Mouse (Mus musculus): ENCODE results near the gene Def8. TPM values are rescaled to one million over a fixed set of nuclear protein-coding genes. Genes with fewer than 3 reads are reported as not detected.
A peak's percentile ranks its signal among the peaks of the same experiment; 100 is the strongest.
"Not testable (repeated sequence)": the region's sequence is repeated elsewhere in the genome, so short reads cannot be mapped to it uniquely, and the experiment has no call there.

Def8 gene
- total RNA-seq, 1 experiment from 2014 or later = 85.3 TPM

DNA sequence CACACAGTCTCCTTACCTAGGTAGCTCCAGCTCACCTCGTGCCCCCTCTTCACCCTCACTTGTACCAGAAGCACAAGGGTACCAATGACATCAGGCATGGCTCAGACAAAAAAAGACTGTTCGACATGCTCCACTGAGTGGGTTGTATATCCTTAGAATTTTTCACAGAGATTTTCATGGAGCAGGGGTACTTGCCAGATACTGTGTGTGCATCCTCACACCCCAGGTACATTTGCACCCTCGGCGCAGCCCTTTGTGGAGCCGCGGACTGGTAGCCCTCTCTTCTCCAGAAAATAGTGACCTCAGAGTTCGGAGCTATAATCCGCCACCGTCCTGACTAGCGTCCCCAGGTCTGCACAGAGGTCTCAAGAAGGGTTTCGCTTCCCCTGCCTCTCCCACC, 12.5 kb upstream of the Def8 start:
- ATAC-seq (replicated peaks in 1 of 2; ENCODE audit: insufficient read depth in 1 of 2, low FRiP score in 2 of 2, low TSS enrichment in 1 of 2, low read depth in 1 of 2, poor library complexity in 2 of 2, severe bottlenecking in 2 of 2) = no peak

DNA sequence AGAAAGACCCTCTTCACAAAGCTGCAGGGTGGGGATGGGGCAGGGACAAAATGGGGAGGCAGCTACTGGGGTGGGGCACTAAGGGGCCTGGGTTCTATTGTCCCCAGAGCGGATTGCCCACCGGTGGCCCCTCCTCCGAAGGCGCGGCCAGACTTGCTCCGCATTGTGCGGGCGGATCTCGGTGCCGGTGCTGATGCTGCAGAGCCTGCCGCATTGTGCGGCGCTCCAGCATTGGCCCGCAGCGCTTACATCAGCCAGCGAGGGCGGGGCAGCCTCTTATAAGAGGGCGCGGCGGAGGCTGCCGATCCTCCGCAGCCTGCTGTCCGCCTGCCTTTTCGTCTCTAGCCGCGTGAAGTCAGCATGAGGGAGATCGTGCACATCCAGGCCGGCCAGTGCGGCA, 12.1 kb upstream of the Def8 start, which contains the start of gene Tubb3:
Tubb3 (plus strand) TSS at position 179 of the 400 bp plus-strand sequence.
- ATAC-seq (replicated peaks in 1 of 2; ENCODE audit: insufficient read depth in 1 of 2, low FRiP score in 2 of 2, low TSS enrichment in 1 of 2, low read depth in 1 of 2, poor library complexity in 2 of 2, severe bottlenecking in 2 of 2) = no peak

DNA sequence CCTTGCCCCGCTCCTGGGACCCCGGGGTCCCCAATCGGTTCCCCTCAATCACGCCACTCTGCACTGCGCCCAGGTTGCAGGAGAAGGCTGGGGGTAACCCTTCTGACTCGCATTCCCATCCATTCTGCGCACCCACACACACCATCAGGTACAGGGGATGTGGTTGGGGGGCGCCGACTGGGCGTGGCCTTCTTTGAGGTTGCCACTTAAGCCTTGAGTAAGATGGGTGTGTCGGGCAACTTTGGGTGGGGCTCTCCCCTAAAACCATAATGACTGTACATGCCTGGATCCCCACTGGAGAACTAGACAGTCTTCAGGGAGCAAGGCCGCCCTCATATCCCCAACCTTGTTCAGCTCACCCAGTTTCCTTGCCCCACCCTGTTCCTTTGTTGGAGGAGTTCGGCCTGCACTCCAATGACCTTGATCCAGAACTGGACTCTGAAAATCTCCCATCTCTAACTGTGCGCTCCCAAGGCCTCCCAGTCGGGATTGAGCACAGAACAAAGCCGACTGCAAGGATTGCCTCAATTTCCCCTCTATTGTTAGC, 11.5 kb upstream of the Def8 start:
- ATAC-seq (replicated peaks in 1 of 2; ENCODE audit: insufficient read depth in 1 of 2, low FRiP score in 2 of 2, low TSS enrichment in 1 of 2, low read depth in 1 of 2, poor library complexity in 2 of 2, severe bottlenecking in 2 of 2) = no peak

DNA sequence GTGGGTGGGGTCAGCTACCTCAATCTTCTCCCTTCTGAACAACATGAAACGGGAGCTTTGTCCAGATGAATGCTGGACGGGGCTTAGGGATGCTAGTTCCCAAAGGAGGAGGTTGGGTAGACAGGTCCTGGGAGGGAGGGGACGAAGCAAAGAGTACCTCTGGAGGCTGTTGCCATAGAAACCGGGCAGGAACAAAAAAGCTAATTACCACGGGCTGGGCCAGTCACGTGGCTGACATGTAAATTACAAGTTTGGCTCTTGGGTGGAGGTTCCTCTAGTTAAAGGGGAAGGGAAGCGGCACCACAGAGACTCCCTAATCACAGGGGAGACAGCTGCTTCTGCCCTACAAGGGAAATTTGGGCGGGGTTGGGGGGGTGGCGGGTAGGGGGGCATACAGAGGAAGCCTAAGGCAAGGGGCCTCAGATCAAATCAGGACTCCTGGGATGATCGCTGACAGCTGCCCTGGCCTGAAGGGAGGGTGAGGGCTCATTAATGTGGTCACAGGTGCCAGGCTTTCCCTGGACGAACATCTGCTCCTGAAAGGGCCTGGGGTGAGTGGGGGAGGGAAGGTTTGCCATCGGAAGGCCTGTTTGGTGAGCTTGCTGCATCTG, 10.7 kb upstream of the Def8 start:
- 0 out of 4 replicates have a peak, but pooled peaks of 1 of the 2 experiments have one; percentile 26 for ATAC-seq (replicated peaks in 1 of 2; ENCODE audit: insufficient read depth in 1 of 2, low FRiP score in 2 of 2, low TSS enrichment in 1 of 2, low read depth in 1 of 2, poor library complexity in 2 of 2, severe bottlenecking in 2 of 2)

DNA sequence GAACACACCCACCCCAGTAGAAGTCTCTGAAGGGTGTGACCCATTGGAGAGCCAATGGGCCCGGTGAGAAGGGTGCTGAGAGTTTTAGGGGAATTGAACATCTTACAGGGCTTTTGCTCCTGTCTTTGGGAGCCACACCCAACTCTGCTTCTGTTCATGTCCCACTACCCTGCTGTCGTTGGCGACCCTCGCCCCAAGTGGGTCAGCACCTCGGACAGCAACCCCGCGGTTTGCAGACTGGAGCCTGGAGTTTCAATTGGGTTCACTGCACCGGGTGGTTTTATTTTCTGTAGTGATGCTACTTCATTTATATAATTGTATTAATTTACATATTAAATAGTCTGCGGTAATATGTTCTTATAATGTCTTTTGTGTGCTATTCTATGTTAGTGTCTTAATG, 9.1 kb upstream of the Def8 start:
- no peak for ATAC-seq (replicated peaks in 1 of 2; ENCODE audit: insufficient read depth in 1 of 2, low FRiP score in 2 of 2, low TSS enrichment in 1 of 2, low read depth in 1 of 2, poor library complexity in 2 of 2, severe bottlenecking in 2 of 2)

DNA sequence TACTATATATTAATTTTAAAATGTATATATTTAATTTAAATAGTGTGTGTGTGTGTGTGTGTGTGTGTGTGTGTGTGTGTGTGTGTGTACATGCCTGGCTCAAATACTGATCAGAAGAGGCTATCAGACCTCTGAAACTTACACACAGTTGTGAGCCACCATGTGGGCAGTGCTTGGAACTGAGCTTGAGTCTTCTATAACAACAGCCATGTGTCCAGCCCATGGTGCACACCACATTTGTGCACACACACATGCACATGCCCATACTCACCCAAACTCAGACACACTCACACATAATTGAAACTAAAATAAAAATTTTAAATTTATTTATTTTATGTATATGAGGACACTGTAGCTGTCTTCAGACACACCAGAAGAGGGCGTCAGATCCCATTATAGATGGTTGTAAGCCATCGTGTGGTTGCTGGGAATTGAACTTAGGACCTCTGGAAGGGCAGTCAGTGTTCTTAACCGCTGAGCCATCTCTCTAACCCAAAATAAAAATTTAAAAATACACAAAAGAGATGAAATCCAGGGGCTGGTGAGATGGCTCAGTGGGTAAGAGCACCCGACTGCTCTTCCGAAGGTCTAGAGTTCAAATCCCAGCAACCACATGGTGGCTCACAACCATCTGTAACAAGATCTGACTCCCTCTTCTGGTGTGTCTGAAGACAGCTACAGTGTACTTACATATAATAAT, 8.2 kb upstream of the Def8 start:
- ATAC-seq (replicated peaks in 1 of 2; ENCODE audit: insufficient read depth in 1 of 2, low FRiP score in 2 of 2, low TSS enrichment in 1 of 2, low read depth in 1 of 2, poor library complexity in 2 of 2, severe bottlenecking in 2 of 2) = not testable (repeated sequence)

DNA sequence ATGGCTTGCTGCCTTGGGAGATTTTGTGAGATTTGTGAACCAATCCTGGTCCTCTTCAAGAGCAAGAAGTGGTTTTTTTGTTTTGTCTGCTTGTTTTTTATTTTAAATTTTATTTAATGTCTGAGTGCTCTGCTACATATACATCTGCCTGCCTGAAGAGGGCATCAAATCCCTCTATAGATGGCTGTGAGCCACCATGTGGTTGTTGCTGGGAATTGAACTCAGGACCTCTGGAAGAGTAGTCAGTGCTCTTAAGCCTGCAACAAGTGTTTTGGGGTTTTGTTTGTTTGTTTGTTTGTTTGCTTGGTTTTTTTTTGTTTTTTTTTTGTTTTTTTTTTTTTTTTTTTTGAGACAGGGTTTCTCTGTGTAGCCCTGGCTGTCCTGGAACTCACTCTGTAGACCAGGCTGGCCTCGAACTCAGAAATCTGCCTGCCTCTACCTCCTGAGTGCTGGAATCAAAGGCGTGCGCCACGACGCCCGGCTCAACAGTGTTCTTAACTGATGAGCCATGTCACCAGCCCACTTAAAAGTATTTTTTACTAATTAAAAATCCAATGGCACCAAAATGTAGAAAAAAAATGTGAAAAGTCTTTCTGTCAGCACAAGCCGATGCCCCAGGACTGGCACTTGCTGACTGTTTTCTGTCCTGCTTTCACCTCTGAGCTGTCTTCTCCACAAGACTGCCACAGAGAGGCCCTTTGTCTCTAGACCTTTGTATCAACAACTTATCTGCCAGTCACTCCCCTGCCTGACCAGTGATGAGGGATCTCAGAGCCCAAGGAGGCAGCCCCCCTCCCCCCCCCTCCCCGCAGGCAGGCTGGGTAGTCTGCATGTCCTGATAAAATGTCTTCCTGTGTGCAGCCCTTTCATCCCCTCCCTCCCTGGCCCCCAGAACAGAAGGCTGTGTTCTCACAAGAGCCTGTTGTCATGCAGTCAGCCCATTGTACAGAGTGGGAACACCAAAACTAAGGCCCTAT, 7.1 kb upstream of the Def8 start:
- no peak for ATAC-seq (replicated peaks in 1 of 2; ENCODE audit: insufficient read depth in 1 of 2, low FRiP score in 2 of 2, low TSS enrichment in 1 of 2, low read depth in 1 of 2, poor library complexity in 2 of 2, severe bottlenecking in 2 of 2)

DNA sequence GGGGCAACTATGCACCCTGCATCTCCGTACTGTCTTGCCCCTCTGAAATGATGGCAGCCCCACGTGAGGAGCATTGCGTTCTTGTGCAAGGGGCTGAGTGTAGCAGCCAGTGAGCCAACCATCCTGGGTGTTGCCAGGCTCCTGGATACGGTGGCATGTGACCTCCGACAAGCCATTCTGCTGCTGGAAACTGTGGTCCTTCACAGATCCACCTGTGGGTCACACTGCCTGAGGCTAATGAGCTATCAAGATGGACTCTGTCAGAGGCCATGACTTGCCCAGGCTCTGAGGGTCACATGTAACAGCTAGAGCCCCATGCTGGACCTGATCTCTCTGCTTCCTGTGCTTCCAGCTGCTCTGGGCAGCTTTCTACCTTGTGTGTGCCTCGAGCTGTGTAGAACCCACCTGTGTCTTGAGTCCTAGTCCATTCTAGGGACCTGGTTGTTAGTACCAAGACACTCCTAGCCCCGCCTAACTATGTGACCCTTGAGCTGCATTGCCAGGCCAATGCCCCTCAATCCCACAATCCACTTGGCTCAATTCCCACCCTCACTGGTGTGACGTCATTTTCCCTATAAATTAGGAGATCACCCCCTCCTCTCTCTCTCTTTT, 6.3 kb upstream of the Def8 start:
- ATAC-seq (replicated peaks in 1 of 2; ENCODE audit: insufficient read depth in 1 of 2, low FRiP score in 2 of 2, low TSS enrichment in 1 of 2, low read depth in 1 of 2, poor library complexity in 2 of 2, severe bottlenecking in 2 of 2) = no peak

DNA sequence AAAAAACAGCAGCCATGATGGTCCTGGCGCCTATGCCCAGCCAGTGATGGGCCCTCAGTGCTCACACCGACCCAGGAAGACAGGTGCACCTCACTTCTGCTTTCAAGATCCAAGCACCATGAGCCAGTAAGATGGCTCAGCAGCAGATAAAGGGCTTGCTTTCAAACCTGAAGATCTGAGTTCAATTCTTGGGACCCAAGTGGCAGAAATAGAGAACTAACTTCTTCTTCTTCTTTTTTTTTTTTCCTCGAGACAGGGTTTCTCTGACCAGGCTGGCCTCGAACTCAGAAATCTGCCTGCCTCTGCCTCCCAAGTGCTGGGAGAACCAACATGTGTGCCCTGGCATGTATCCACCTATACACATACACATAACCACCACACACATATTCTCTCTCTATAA, 3.6 kb upstream of the Def8 start:
- ATAC-seq (replicated peaks in 1 of 2; ENCODE audit: insufficient read depth in 1 of 2, low FRiP score in 2 of 2, low TSS enrichment in 1 of 2, low read depth in 1 of 2, poor library complexity in 2 of 2, severe bottlenecking in 2 of 2) = no peak

DNA sequence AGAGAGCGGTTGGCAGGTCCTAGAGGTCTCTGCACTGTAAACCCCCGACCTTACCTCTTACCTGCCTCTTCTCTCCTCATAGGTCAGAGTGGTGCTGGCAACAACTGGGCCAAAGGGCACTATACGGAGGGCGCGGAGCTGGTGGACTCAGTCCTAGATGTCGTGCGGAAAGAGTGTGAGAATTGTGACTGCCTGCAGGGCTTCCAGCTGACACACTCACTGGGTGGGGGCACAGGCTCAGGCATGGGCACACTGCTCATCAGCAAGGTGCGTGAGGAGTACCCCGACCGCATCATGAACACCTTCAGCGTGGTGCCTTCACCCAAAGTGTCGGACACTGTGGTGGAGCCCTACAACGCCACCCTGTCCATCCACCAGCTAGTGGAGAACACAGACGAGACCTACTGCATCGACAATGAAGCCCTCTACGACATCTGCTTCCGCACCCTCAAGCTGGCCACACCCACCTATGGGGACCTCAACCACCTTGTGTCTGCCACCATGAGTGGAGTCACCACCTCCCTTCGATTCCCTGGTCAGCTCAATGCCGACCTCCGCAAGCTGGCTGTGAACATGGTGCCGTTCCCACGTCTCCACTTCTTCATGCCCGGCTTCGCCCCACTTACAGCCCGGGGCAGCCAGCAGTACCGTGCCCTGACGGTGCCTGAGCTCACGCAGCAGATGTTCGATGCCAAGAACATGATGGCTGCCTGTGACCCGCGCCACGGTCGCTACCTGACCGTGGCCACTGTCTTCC, 2.6 kb upstream of the Def8 start:
- ATAC-seq (replicated peaks in 1 of 2; ENCODE audit: insufficient read depth in 1 of 2, low FRiP score in 2 of 2, low TSS enrichment in 1 of 2, low read depth in 1 of 2, poor library complexity in 2 of 2, severe bottlenecking in 2 of 2) = no peak

DNA sequence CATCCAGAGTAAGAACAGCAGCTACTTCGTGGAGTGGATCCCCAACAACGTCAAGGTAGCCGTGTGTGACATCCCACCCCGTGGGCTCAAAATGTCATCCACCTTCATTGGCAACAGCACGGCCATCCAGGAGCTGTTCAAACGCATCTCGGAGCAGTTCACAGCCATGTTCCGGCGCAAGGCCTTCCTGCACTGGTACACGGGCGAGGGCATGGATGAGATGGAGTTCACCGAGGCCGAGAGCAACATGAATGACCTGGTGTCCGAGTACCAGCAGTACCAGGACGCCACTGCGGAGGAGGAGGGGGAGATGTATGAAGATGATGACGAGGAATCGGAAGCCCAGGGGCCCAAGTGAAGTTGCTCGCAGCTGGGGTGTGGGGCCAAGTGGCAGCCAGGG, 2.0 kb upstream of the Def8 start:
- ATAC-seq (replicated peaks in 1 of 2; ENCODE audit: insufficient read depth in 1 of 2, low FRiP score in 2 of 2, low TSS enrichment in 1 of 2, low read depth in 1 of 2, poor library complexity in 2 of 2, severe bottlenecking in 2 of 2) = no peak

DNA sequence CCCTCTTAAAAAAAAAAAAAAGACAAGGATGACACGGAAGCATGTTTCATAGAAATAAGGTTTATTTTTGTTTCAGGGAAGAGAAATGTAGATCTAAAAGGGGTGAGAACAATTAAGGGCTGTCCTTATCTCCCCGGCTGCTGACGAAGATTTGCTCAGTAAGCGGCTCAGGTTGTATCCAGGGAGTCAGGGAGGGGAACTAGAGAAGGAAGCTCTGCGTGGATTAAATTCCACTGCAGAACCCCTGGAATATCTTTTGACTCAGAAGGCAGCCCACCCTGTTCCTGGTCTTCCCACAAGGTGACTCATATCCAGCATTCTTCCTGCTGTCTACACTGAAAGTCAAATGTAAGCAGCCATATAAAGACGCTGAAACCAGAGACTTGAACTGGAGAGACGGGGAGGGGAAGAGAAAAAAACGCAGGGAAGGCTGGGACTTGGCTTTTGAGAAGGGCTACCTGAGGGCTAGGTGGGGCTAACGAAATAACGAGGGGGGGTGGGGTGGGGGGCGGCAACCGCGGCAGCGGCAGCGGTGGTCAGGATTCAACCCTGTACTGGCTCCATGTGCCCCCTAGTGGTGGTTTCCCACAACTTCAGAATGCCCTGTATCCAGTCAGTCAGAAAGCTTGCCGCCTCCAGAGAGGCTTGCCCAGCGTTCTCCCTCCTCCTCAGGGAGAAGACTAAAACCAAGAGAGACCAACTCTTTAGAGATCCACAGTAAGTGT, 1.1 kb upstream of the Def8 start:
- ATAC-seq (replicated peaks in 1 of 2; ENCODE audit: insufficient read depth in 1 of 2, low FRiP score in 2 of 2, low TSS enrichment in 1 of 2, low read depth in 1 of 2, poor library complexity in 2 of 2, severe bottlenecking in 2 of 2) = peak in 1 of 2 experiments; percentile 67; a peak in 1 of 4 replicates

DNA sequence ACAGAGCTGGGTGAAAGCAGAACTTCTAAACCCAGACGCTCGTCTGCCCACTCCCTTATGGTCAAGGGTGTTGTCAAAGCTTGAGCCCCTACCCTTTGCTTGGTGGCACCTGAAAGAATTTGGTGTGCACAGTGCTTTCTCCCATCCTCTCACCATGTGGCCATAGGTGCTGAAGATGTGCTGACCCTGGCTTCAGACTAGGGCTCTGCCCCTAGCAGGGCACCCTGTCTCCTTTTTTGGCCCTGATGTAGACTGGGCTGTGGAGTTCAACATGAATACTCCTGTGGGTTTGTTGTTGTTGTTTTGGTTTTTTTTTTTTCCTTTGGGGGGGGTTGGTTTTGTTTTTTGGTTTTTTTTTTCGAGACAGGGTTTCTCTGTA, 557 bp upstream of the Def8 start:
- ATAC-seq (replicated peaks in 1 of 2; ENCODE audit: insufficient read depth in 1 of 2, low FRiP score in 2 of 2, low TSS enrichment in 1 of 2, low read depth in 1 of 2, poor library complexity in 2 of 2, severe bottlenecking in 2 of 2) = no peak

DNA sequence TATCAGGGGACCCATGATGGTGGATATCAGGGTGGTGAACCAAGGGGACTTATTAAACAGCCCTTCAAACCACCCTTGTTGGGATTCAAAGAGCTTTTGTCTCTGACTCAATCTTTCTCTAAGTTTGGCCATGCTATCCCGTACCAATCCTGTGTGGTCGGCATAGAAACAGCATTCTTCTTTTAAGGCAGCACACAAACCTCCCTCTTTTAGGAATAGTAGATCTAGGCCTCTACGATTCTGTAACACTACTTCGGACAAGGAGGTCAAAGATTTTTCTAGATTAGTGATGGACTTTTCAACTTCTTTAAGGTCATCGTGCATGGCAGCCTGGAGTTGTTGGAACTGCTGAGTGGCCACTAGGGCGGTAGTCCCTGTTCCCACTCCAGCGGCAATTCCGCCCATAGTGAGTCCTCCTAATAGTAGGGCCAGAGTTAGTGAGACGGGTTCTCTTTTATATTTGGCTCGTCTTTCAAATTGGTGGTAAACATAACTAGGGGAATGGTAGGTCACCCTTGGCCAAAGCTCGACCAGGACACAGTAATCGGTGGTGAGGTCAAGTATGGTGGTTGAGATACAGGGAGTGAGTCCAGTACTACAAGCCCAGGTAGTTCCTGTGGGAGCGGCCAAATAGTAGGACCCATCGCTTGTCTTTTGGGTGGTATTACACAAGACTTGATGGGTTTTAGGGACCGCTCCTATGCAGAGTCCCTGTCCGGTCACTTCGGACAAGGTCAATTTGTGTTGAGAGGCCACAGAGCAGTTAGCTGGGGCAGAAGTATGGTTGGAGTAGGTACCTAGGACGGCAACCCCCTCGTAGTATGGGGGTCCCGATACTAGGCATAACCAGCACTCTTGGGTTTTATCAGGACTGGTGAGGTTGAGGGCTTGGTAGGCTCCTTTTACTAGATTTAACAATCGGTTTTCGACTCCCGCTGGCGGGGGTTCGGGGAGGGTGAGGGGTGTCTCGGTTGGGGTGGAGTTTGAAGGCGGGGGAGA, 3.5 kb downstream of the Def8 start:
- no peak for ATAC-seq (replicated peaks in 1 of 2; ENCODE audit: insufficient read depth in 1 of 2, low FRiP score in 2 of 2, low TSS enrichment in 1 of 2, low read depth in 1 of 2, poor library complexity in 2 of 2, severe bottlenecking in 2 of 2)

DNA sequence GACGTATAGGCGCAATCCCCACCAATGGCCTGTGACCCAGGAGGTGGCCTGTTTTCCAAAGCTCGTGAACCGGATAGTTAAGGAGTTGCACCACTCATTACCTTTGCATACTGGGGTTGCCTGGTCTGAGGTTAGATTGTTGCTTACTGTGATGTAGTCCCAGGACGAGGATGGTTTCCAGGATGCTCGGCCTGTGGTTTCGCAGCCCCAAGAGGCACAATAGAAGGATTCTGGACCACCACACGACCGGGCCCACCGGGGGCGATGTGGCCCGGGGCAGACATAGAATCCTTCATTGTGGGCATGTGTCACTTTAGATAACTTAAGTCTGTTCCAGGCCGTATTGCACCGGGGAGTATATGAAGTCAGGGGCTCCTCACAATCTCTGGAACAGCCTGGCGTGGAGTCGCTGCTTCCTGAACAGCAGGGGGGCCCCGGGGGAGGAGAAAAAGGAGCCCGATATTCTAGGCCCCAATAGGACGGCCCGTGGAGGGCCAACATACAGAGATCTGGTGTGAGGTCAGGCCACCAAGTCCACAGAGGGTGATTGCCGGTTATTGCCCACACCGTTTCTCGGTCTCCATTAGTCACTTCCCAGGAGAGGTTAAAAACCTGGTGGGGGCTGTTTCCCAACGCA, 4.4 kb downstream of the Def8 start:
- no peak for ATAC-seq (replicated peaks in 1 of 2; ENCODE audit: insufficient read depth in 1 of 2, low FRiP score in 2 of 2, low TSS enrichment in 1 of 2, low read depth in 1 of 2, poor library complexity in 2 of 2, severe bottlenecking in 2 of 2)
